Mouse (Mus musculus): ENCODE measurements around the gene Lypd6b. TPM values are rescaled to one million over a fixed set of nuclear protein-coding genes. Genes with fewer than 3 reads are reported as not detected.

Gene Lypd6b
- total and polyA plus RNA-seq, 2 experiments = not detected

DNA sequence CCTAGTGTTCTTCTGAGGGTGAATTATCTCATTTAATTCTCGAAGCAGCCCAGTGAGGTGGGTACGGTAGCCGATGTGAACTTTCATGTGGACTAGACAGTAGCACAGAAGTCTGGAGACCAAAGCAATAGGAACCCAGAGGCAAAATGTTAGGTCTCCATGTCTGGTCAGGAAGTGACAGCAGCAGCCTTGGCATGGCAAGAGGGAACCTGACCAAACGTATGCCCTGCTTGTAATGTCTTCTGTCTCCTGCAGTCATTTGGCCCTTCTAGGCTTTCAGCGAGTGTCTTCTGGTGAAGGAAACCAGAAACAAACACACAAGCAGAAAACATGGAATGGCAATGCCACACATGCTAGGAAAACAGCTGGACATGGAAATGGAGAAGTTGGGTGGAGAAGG is 29.1 kb downstream of the Lypd6b start:
- no peak overlapping the region for H3K4me3 ChIP-seq (ENCODE audit: insufficient read depth, low read depth, low read length)
- H3K9ac ChIP-seq (ENCODE audit: low read depth, low read length) = no peak overlapping the region
- DNase-seq (ENCODE audit: extremely low read depth, low read depth, low spot score) = no peak
- 95% methylated on average over 5 of the region's 5 CpGs for WGBS
- no peaks in the 10 kb centered on the region for H3K79me2 ChIP-seq (ENCODE audit: control insufficient read depth, insufficient read depth, low read length)
- H3K27ac ChIP-seq (replicated peaks; ENCODE audit: insufficient read depth, low read depth, low read length) = no peak overlapping the region
- no peaks in the 10 kb centered on the region; the same call in 1 of the 2 replicates for H3K4me1 ChIP-seq (ENCODE audit: control insufficient read depth, insufficient read depth, low read length)
- no peaks in the 10 kb centered on the region for H3K36me3 ChIP-seq (ENCODE audit: control insufficient read depth, insufficient read depth, low read length)
- H3K27me3 ChIP-seq (ENCODE audit: control insufficient read depth, insufficient read depth, low read length) = no peaks in the 10 kb centered on the region
- no peak for TF ChIP-seq POLR2A (IDR thresholded peaks at IDR 0.05; ENCODE audit: extremely low read depth, insufficient read depth, low read length)
- TF ChIP-seq CTCF (IDR thresholded peaks at IDR 0.05; ENCODE audit: low read depth, low read length) = no peak

DNA sequence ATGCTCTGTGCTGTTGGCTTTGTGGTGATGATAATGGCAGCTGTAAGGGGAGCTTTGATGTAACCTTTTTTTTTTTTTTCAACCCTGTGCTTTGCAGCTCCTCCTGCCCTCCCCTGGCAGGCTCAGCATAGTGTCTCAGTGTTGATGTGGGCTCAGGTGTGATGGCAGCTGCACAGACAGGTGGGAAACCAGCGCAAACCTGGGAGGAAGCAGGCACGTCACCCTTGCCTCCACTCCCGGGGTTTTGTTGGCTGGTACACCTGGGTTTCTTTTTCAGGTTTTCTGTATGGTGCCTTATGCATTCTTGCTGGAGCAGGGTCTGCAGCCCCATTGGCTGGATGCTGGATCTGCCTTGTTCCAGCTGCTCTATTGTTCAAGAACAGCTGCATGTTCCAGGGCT is 29.7 kb downstream of the Lypd6b start:
- Histone ChIP-seq H3K27ac (replicated peaks; ENCODE audit: insufficient read depth, low read depth, low read length) (no peak overlapping the region), H3K9ac (ENCODE audit: low read depth, low read length) (no peak overlapping the region), H3K79me2 (ENCODE audit: control insufficient read depth, insufficient read depth, low read length) (no peaks in the 10 kb centered on the region), H3K4me3 (ENCODE audit: insufficient read depth, low read depth, low read length) (no peak overlapping the region), H3K4me1 (ENCODE audit: control insufficient read depth, insufficient read depth, low read length) (no peaks in the 10 kb centered on the region; the same call in 1 of the 2 replicates), H3K27me3 (ENCODE audit: control insufficient read depth, insufficient read depth, low read length) (no peaks in the 10 kb centered on the region), H3K36me3 (ENCODE audit: control insufficient read depth, insufficient read depth, low read length) (no peaks in the 10 kb centered on the region)
- DNase-seq (ENCODE audit: extremely low read depth, low read depth, low spot score) = no peak
- TF ChIP-seq CTCF (IDR thresholded peaks at IDR 0.05; ENCODE audit: low read depth, low read length) (no peak), POLR2A (IDR thresholded peaks at IDR 0.05; ENCODE audit: extremely low read depth, insufficient read depth, low read length) (no peak)
- 79% methylated on average over 3 of the region's 3 CpGs for WGBS

DNA sequence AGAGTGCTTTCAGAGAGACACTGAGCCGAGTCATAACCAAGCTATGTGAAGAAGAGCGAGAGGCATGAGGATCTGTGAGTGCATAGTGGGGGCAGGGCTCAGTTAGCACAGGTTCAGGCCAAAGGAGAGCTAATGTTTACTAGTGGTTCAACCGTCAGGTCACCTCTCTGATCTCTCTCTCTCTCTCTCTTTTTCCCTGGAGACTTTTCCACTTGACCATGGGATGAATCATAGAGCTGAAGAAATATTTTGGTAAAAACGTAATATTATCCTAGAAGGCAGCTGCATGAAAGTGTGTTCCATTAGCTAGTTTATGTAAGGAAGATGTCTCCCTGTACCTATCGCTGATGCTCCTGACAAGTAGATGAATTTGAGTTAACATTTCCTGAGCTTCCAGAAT is 30.6 kb downstream of the Lypd6b start:
- no peak overlapping the region for H3K4me3 ChIP-seq (ENCODE audit: insufficient read depth, low read depth, low read length)
- no peaks in the 10 kb centered on the region for H3K79me2 ChIP-seq (ENCODE audit: control insufficient read depth, insufficient read depth, low read length)
- no peaks in the 10 kb centered on the region for H3K4me1 ChIP-seq (ENCODE audit: control insufficient read depth, insufficient read depth, low read length)
- 61% methylated on average over 5 of the region's 5 CpGs for WGBS
- no peak for DNase-seq (ENCODE audit: extremely low read depth, low read depth, low spot score)
- no peaks in the 10 kb centered on the region for H3K36me3 ChIP-seq (ENCODE audit: control insufficient read depth, insufficient read depth, low read length)
- no peak overlapping the region for H3K9ac ChIP-seq (ENCODE audit: low read depth, low read length)
- TF ChIP-seq CTCF (IDR thresholded peaks at IDR 0.05; ENCODE audit: low read depth, low read length) (no peak), POLR2A (IDR thresholded peaks at IDR 0.05; ENCODE audit: extremely low read depth, insufficient read depth, low read length) (no peak)
- no peak overlapping the region for H3K27ac ChIP-seq (replicated peaks; ENCODE audit: insufficient read depth, low read depth, low read length)
- no peaks in the 10 kb centered on the region for H3K27me3 ChIP-seq (ENCODE audit: control insufficient read depth, insufficient read depth, low read length)

DNA sequence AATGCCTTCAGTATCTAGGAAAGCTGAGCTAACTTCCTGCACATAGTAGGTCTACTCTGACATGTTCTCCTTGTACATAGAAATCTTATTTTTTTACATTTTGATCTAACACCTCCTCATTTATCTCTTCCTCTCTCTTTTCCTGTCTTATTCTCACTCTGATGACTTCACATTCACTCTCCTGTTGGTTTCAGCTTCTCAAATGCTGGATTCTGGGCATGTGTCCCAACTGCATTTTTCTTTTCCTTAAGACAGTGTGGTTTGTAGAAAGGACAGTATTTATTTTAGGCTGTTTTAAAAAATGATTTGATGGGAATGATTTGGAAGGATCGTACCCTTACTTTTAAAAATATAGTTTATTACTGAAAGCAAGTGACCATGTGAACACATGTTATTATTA is 34.8 kb downstream of the Lypd6b start:
- Histone ChIP-seq H3K4me3 (ENCODE audit: insufficient read depth, low read depth, low read length) (no peak overlapping the region), H3K4me1 (ENCODE audit: control insufficient read depth, insufficient read depth, low read length) (no peaks in the 10 kb centered on the region), H3K79me2 (ENCODE audit: control insufficient read depth, insufficient read depth, low read length) (no peaks in the 10 kb centered on the region), H3K27me3 (ENCODE audit: control insufficient read depth, insufficient read depth, low read length) (no peaks in the 10 kb centered on the region), H3K9ac (ENCODE audit: low read depth, low read length) (no peak overlapping the region), H3K36me3 (ENCODE audit: control insufficient read depth, insufficient read depth, low read length) (no peaks in the 10 kb centered on the region), H3K27ac (replicated peaks; ENCODE audit: insufficient read depth, low read depth, low read length) (no peak overlapping the region)
- DNase-seq (ENCODE audit: extremely low read depth, low read depth, low spot score) = no peak
- WGBS = 89% methylated on average over 1 of the region's 1 CpGs
- TF ChIP-seq CTCF (IDR thresholded peaks at IDR 0.05; ENCODE audit: low read depth, low read length) = no peak
- no peak for TF ChIP-seq POLR2A (IDR thresholded peaks at IDR 0.05; ENCODE audit: extremely low read depth, insufficient read depth, low read length)

DNA sequence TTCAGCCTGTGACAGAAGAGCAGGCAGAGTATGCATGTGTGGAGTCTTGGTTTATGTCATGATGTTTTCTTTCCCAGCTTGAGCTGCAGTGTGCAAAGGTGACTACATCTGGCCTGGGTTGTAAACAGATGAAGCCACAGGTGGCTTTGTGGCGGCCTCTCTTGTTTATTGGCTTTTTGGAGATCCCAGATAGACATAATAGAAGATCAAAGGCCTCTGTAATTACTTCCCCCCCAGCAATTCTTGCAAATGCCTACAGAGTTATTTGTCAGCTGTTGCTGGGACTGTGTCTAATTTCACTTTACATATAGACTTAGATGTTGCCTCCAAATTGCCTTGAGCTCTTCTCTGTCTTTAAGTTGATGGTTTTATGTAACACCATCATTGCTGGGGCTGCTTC is 38.1 kb downstream of the Lypd6b start:
- H3K27ac ChIP-seq (replicated peaks; ENCODE audit: insufficient read depth, low read depth, low read length) = no peak overlapping the region
- no peak overlapping the region for H3K4me3 ChIP-seq (ENCODE audit: insufficient read depth, low read depth, low read length)
- TF ChIP-seq CTCF (IDR thresholded peaks at IDR 0.05; ENCODE audit: low read depth, low read length) (no peak), POLR2A (IDR thresholded peaks at IDR 0.05; ENCODE audit: extremely low read depth, insufficient read depth, low read length) (no peak)
- no peaks in the 10 kb centered on the region for H3K4me1 ChIP-seq (ENCODE audit: control insufficient read depth, insufficient read depth, low read length)
- no peaks in the 10 kb centered on the region for H3K36me3 ChIP-seq (ENCODE audit: control insufficient read depth, insufficient read depth, low read length)
- H3K27me3 ChIP-seq (ENCODE audit: control insufficient read depth, insufficient read depth, low read length) = no peaks in the 10 kb centered on the region
- 22% methylated on average over 1 of the region's 1 CpGs for WGBS
- no peak overlapping the region for H3K9ac ChIP-seq (ENCODE audit: low read depth, low read length)
- H3K79me2 ChIP-seq (ENCODE audit: control insufficient read depth, insufficient read depth, low read length) = no peaks in the 10 kb centered on the region
- no peak for DNase-seq (ENCODE audit: extremely low read depth, low read depth, low spot score)

DNA sequence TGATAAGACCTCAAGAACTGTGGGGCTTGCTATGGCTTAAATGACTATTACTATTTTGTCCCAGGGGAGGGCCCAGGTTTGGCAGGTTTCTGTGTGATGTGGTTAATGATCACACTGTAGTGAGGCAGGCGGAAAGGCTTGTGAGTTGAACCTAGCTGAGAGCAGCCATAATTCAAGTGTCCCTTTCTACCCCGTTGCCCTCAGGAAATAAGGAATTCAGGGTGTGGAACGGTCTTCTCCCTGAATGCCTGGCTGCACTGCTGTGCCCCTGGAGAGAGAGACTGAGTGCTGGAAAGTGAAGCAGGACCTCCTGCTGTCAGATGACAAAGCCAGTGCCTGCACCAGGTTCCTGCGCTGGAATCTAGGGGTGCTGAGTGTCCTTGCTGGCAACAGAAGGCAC is 40.3 kb downstream of the Lypd6b start:
- Histone ChIP-seq H3K4me3 (ENCODE audit: insufficient read depth, low read depth, low read length) (no peak overlapping the region), H3K27me3 (ENCODE audit: control insufficient read depth, insufficient read depth, low read length) (no peaks in the 10 kb centered on the region), H3K79me2 (ENCODE audit: control insufficient read depth, insufficient read depth, low read length) (no peaks in the 10 kb centered on the region), H3K4me1 (ENCODE audit: control insufficient read depth, insufficient read depth, low read length) (no peaks in the 10 kb centered on the region), H3K36me3 (ENCODE audit: control insufficient read depth, insufficient read depth, low read length) (no peaks in the 10 kb centered on the region), H3K27ac (replicated peaks; ENCODE audit: insufficient read depth, low read depth, low read length) (no peak overlapping the region), H3K9ac (ENCODE audit: low read depth, low read length) (no peak overlapping the region)
- DNase-seq (ENCODE audit: extremely low read depth, low read depth, low spot score) = no peak
- TF ChIP-seq POLR2A (IDR thresholded peaks at IDR 0.05; ENCODE audit: extremely low read depth, insufficient read depth, low read length) (no peak), CTCF (IDR thresholded peaks at IDR 0.05; ENCODE audit: low read depth, low read length) (no peak)
- 48% methylated on average over 4 of the region's 4 CpGs for WGBS
